ENCODE assay signal across 8 mouse cellular contexts in the genomic region with DNA sequence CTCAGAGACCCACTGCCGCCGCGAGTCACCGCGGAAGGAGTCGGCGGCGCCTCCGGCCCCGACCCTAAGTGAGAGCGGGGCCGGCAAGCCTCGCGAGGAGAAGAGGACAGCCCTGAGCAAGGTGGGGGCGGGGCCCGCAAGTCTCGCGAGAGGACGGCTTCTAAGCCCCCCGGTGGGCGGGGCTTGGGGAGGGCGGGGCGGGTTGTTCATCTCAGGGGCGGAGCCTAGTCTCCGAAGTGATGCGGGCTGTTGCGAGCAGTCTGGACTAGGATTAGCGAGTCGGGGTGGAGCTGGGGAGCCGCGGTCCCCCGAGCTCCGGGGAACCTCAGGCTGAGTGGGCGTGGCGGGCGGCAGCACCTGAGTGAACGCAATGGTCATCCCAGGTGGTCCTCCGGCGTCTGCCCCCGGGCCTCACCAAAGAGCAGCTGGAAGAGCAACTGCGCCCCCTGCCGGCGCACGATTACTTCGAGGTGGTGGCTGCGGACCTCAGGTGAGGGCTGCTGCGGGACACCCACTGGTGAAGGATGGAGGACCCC. TPM values are rescaled to one million over a fixed set of nuclear protein-coding genes. Genes with fewer than 3 reads are reported as not detected.
DNase-seq lines count a peak whose midpoint lies in the region; ATAC-seq lines count a peak whose summit lies in the region.

No protein-coding gene starts in this region.

- DNase-seq in CD4-positive, CD25-positive, alpha-beta regulatory T cell, adult 2 months (ENCODE audit: low read depth, low spot score) = peak; percentile 99
- DNase-seq in fibroblast of lung, adult 2 months (ENCODE audit: low read depth) = peak; percentile 83
- DNase-seq in kidney, postnatal 14 days = peak; percentile 98
- peak; percentile 91 for DNase-seq in liver, embryonic 13.5 days
- peak; percentile 98 for DNase-seq in neural tube, embryonic 10.5 days (ENCODE audit: extremely low spot score, low spot score)

- peaks cover 44% of the 10 kb centered on the region for H3K36me3 ChIP-seq in heart, embryonic 14.5 days (ENCODE audit: control insufficient read depth, insufficient read depth, low read length)
- H3K36me3 ChIP-seq in liver, embryonic 13.5 days = peaks cover 16% of the 10 kb centered on the region
- peaks cover 10% of the 10 kb centered on the region; the same call in 1 of the 2 replicates for H3K36me3 ChIP-seq in stomach, embryonic 16.5 days (ENCODE audit: control insufficient read depth, insufficient read depth, low read length)

- ATAC-seq in heart, embryonic 14.5 days (ENCODE audit: insufficient number of reproducible peaks, insufficient read depth, low FRiP score, low read depth) = peak; percentile 94
- peak; percentile 88 for ATAC-seq in liver, embryonic 13.5 days (ENCODE audit: low read depth)
- peak; percentile 96 for ATAC-seq in stomach, embryonic 16.5 days (ENCODE audit: insufficient read depth, low FRiP score)

- H3K4me2 ChIP-seq in heart, embryonic 14.5 days (ENCODE audit: low read length) = peak overlapping the region; percentile 90
- peak overlapping the region; percentile 93 for H3K4me2 ChIP-seq in liver, embryonic 13.5 days
- H3K4me2 ChIP-seq in stomach, embryonic 16.5 days (ENCODE audit: low read depth, low read length) = peak overlapping the region; percentile 89

- peaks cover 3% of the 10 kb centered on the region; the same call in 1 of the 2 replicates for H3K4me1 ChIP-seq in brown adipose tissue, adult 24 weeks (ENCODE audit: control insufficient read depth, insufficient read depth, insufficient read length, low read length)
- H3K4me1 ChIP-seq in heart, embryonic 14.5 days (ENCODE audit: control insufficient read depth in 2 of 2, insufficient read depth in 2 of 2, low read length in 2 of 2) = peaks cover 3 to 9% of the 10 kb centered on the region in 2 experiments
- peaks cover 23% of the 10 kb centered on the region for H3K4me1 ChIP-seq in liver, embryonic 13.5 days (replicated peaks)
- peaks cover 12% of the 10 kb centered on the region for H3K4me1 ChIP-seq in stomach, embryonic 16.5 days (ENCODE audit: control insufficient read depth, insufficient read depth, low read length)

- peak overlapping the region; percentile 92 for H3K4me3 ChIP-seq in brown adipose tissue, adult 24 weeks (ENCODE audit: insufficient read depth, low read depth, low read length)
- H3K4me3 ChIP-seq in heart, embryonic 14.5 days (ENCODE audit: control insufficient read depth in 1 of 2, insufficient read depth in 1 of 2, low read depth in 1 of 2, low read length in 2 of 2) = peak overlapping the region; percentile 65 to 81
- peak overlapping the region; percentile 81 for H3K4me3 ChIP-seq in liver, embryonic 13.5 days (replicated peaks)
- peak overlapping the region; percentile 81 for H3K4me3 ChIP-seq in stomach, embryonic 16.5 days (replicated peaks; ENCODE audit: low read length)

- H3K27ac ChIP-seq in brown adipose tissue, adult 24 weeks (replicated peaks; ENCODE audit: low read depth, low read length) = peak overlapping the region; percentile 96
- peak overlapping the region; percentile 97 to 98 for H3K27ac ChIP-seq in heart, embryonic 14.5 days (replicated peaks in 1 of 2; ENCODE audit: control insufficient read depth in 1 of 2, insufficient read depth in 1 of 2, low read depth in 2 of 2, low read length in 2 of 2)
- H3K27ac ChIP-seq in liver, embryonic 13.5 days = peak overlapping the region; percentile 92
- H3K27ac ChIP-seq in stomach, embryonic 16.5 days (ENCODE audit: low read length) = peak overlapping the region; percentile 98

- no peaks in the 10 kb centered on the region for H3K27me3 ChIP-seq in heart, embryonic 14.5 days (ENCODE audit: control insufficient read depth, insufficient read depth, low read length)
- H3K27me3 ChIP-seq in liver, embryonic 13.5 days = no peaks in the 10 kb centered on the region
- H3K27me3 ChIP-seq in stomach, embryonic 16.5 days (ENCODE audit: control insufficient read depth, insufficient read depth, low read length) = no peaks in the 10 kb centered on the region

- no peaks in the 10 kb centered on the region for H3K9me3 ChIP-seq in heart, embryonic 14.5 days (ENCODE audit: control insufficient read depth, low read length)
- no peaks in the 10 kb centered on the region for H3K9me3 ChIP-seq in liver, embryonic 13.5 days (replicated peaks)
- H3K9me3 ChIP-seq in stomach, embryonic 16.5 days (replicated peaks; ENCODE audit: control insufficient read depth, low read length) = no peaks in the 10 kb centered on the region

- H3K9ac ChIP-seq in heart, embryonic 14.5 days (ENCODE audit: low read length) = peak overlapping the region; percentile 95
- peak overlapping the region; percentile 86 for H3K9ac ChIP-seq in liver, embryonic 13.5 days
- H3K9ac ChIP-seq in stomach, embryonic 16.5 days (ENCODE audit: low read length) = peak overlapping the region; percentile 99

- WGBS in heart, embryonic 14.5 days = under 1% methylated on average over 38 of the region's 47 CpGs
- whole genome bisulfite sequencing in liver, embryonic 13.5 days (ENCODE audit: insufficient replicate concordance) = under 1% methylated on average over 45 of the region's 47 CpGs
- WGBS in stomach, embryonic 16.5 days = 0% methylated on average over 46 of the region's 47 CpGs

RNA-seq across cellular contexts. Expression of gene Upf3a, which starts 0.4 kb away (rescaled TPM):
- polyA plus RNA-seq in brown adipose tissue, adult 24 weeks (2012; ENCODE audit: insufficient read depth, insufficient read length, missing spikeins) = 20.7 and 23.4 TPM in 2 replicates
- 24.2 and 24.9 TPM in 2 replicates for polyA plus RNA-seq in heart, embryonic 14.5 days (2014; fragmentation: Nextera tagmentation; extraction: Ambion mirVana)
- 16.2 and 16.5 TPM in 2 replicates for polyA plus RNA-seq in liver, embryonic 13.5 days (2015; fragmentation: Nextera tagmentation; extraction: Ambion mirVana)
- 34.8 and 36.7 TPM in 2 replicates for polyA plus RNA-seq in stomach, embryonic 16.5 days (2015; fragmentation: Nextera tagmentation; extraction: Ambion mirVana)

RNA-seq across cellular contexts. Expression of gene Cdc16, which starts 28.4 kb away (rescaled TPM):
- polyA plus RNA-seq in brown adipose tissue, adult 24 weeks (2012; ENCODE audit: insufficient read depth, insufficient read length, missing spikeins) = 20.9 and 35.8 TPM in 2 replicates
- 110 and 125 TPM in 2 replicates for polyA plus RNA-seq in heart, embryonic 14.5 days (2014; fragmentation: Nextera tagmentation; extraction: Ambion mirVana)
- polyA plus RNA-seq in liver, embryonic 13.5 days (2015; fragmentation: Nextera tagmentation; extraction: Ambion mirVana) = 62.0 and 66.8 TPM in 2 replicates
- polyA plus RNA-seq in stomach, embryonic 16.5 days (2015; fragmentation: Nextera tagmentation; extraction: Ambion mirVana) = 142 and 153 TPM in 2 replicates

RNA-seq across cellular contexts. Expression of gene AF366264, which starts 52.4 kb away (rescaled TPM):
- polyA plus RNA-seq in brown adipose tissue, adult 24 weeks (2012; ENCODE audit: insufficient read depth, insufficient read length, missing spikeins) = not detected in 2 replicates
- polyA plus RNA-seq in heart, embryonic 14.5 days (2014; fragmentation: Nextera tagmentation; extraction: Ambion mirVana) = not detected in 2 replicates
- not detected in 2 replicates for polyA plus RNA-seq in liver, embryonic 13.5 days (2015; fragmentation: Nextera tagmentation; extraction: Ambion mirVana)
- polyA plus RNA-seq in stomach, embryonic 16.5 days (2015; fragmentation: Nextera tagmentation; extraction: Ambion mirVana) = not detected in 2 replicates

Comparison
In these comparisons a context has a peak if more than half of its experiments do, and no peak if none do; other contexts are left out.
1. Peak in every context shown above with its lines: DNase-seq, ATAC-seq, H3K4me3 ChIP-seq and H3K27ac ChIP-seq.